ENCODE assay signal across 9 mouse cellular contexts in the genomic region with DNA sequence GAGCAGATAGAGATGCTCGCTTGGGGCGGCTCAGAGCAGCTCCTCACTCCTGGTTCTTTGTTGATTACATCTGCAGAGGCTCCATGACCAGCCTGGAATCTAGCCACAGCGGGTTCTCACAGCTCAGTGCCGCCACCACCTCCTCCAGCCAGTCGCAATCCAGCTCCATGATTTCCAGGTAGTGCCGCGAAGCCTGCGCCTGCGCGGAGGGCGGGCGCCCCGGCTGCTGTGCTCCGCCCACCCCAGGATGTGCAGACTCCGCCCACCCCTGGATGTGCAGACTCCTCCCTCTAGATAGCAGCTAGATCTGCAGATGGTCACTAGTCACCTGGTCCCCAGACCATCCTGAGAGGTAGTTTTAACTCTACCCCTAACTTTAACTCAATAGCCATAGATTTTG. TPM values are rescaled to one million over a fixed set of nuclear protein-coding genes. Genes with fewer than 3 reads are reported as not detected.
DNase-seq lines count a peak whose midpoint lies in the region; ATAC-seq and TF ChIP-seq lines count a peak whose summit lies in the region.
"Had no signal": no experiment of that assay in that cellular context is flagged by ENCODE, and none has a peak within 500 bp of the region (broad histone marks: within the 10 kb centered on the region; RNA-seq: fewer than 3 reads in every experiment).

No protein-coding gene starts in this region.

- no peaks in the 10 kb centered on the region for H3K9me3 ChIP-seq in E14TG2a.4 (ENCODE audit: low read length)
- H3K9me3 ChIP-seq in forebrain, embryonic 15.5 days, result no peaks in the 10 kb centered on the region
- H3K9me3 ChIP-seq in limb, embryonic 13.5 days, result no peaks in the 10 kb centered on the region
- H3K9me3 ChIP-seq: limb, embryonic 15.5 days had no signal

- H3K36me3 ChIP-seq in E14TG2a.4 (ENCODE audit: insufficient read depth, low read length), result peaks cover 78% of the 10 kb centered on the region
- peaks cover 51% of the 10 kb centered on the region for H3K36me3 ChIP-seq in forebrain, embryonic 15.5 days
- peaks cover 86% of the 10 kb centered on the region for H3K36me3 ChIP-seq in limb, embryonic 13.5 days

- H3K27ac ChIP-seq in forebrain, embryonic 15.5 days (replicated peaks), result no peak overlapping the region
- H3K27ac ChIP-seq in limb, embryonic 13.5 days, result no peak overlapping the region

- WGBS in forebrain, embryonic 15.5 days, result 5% methylated on average over 13 of the region's 15 CpGs
- WGBS in limb, embryonic 13.5 days, result 16% methylated on average over 14 of the region's 15 CpGs

- H3K27me3 ChIP-seq in E14TG2a.4 (ENCODE audit: insufficient read depth, low read length), result no peaks in the 10 kb centered on the region
- no peaks in the 10 kb centered on the region for H3K27me3 ChIP-seq in forebrain, embryonic 15.5 days
- H3K27me3 ChIP-seq in limb, embryonic 13.5 days, result no peaks in the 10 kb centered on the region
- H3K27me3 ChIP-seq: limb, embryonic 15.5 days had no signal

- no peak for ATAC-seq in cerebellum, adult (ENCODE audit: insufficient number of reproducible peaks, low FRiP score, low TSS enrichment)
- peak; percentile 34; the same call in 1 of the 2 replicates for ATAC-seq in forebrain, embryonic 15.5 days (replicated peaks)
- 0 out of 2 replicates have a peak, but pooled peaks have one; percentile 29 for ATAC-seq in limb, embryonic 13.5 days (ENCODE audit: low FRiP score, low read depth)

- no peak overlapping the region for H3K4me2 ChIP-seq in forebrain, embryonic 15.5 days (replicated peaks)
- H3K4me2 ChIP-seq in limb, embryonic 13.5 days (replicated peaks), result no peak overlapping the region
- H3K4me2 ChIP-seq: limb, embryonic 15.5 days had no signal

- H3K4me1 ChIP-seq in E14TG2a.4 (replicated peaks; ENCODE audit: low read depth, low read length), result peaks cover 83% of the 10 kb centered on the region
- peaks cover 31% of the 10 kb centered on the region for H3K4me1 ChIP-seq in forebrain, embryonic 15.5 days
- peaks cover 38% of the 10 kb centered on the region for H3K4me1 ChIP-seq in limb, embryonic 13.5 days

- no peak for TF ChIP-seq CTCF in E14TG2a.4 (conservative IDR thresholded peaks at IDR 0.05; ENCODE audit: low read length)

- peak overlapping the region; percentile 64 for H3K4me3 ChIP-seq in E14TG2a.4 (replicated peaks; ENCODE audit: low read length)
- no peak overlapping the region for H3K4me3 ChIP-seq in forebrain, embryonic 15.5 days
- H3K4me3 ChIP-seq in limb, embryonic 13.5 days, result no peak overlapping the region
- H3K4me3 ChIP-seq: limb, embryonic 15.5 days had no signal

- H3K9ac ChIP-seq in forebrain, embryonic 15.5 days (replicated peaks), result no peak overlapping the region
- no peak overlapping the region for H3K9ac ChIP-seq in limb, embryonic 13.5 days
- H3K9ac ChIP-seq: limb, embryonic 15.5 days had no signal

- DNase-seq in cerebellum, adult 9-11 months, result peak; percentile 75
- no peak for DNase-seq in gastrocnemius, adult 8-10 months (ENCODE audit: low spot score in 2 of 2)
- DNase-seq in layer of hippocampus, postnatal 14 days (ENCODE audit: low spot score in 2 of 2), result no peak
- no peak for DNase-seq in urinary bladder, postnatal 14 days (ENCODE audit: low spot score)

RNA-seq across cellular contexts. Expression of a gene that starts 41.8 kb away (rescaled TPM):
- polyA plus RNA-seq in forebrain, embryonic 15.5 days (2015; fragmentation: Nextera tagmentation; extraction: Ambion mirVana), result 69.4 and 76.8 TPM in 2 replicates
- polyA plus RNA-seq in limb, embryonic 13.5 days (2015; fragmentation: Nextera tagmentation; extraction: Ambion mirVana), result 61.2 and 65.4 TPM in 2 replicates
- total RNA-seq in gastrocnemius, adult 8-10 months (2022), result 10 to 100 TPM; 42.6 to 56.1 (median 50.7) TPM
- 100 to 1,000 TPM; 171 to 174 TPM for total RNA-seq in layer of hippocampus, postnatal 14 days (2021)

RNA-seq across cellular contexts. Expression of a gene that starts 42.7 kb away (rescaled TPM):
- polyA plus RNA-seq in forebrain, embryonic 15.5 days (2015; fragmentation: Nextera tagmentation; extraction: Ambion mirVana), result 126 and 128 TPM in 2 replicates
- polyA plus RNA-seq in limb, embryonic 13.5 days (2015; fragmentation: Nextera tagmentation; extraction: Ambion mirVana), result 170 and 179 TPM in 2 replicates
- total RNA-seq in gastrocnemius, adult 8-10 months (2022), result 10 to 100 TPM in 2 of 4 experiments, 1 to 10 TPM in 2; 5.7 to 16.2 (median 12.4) TPM
- 10 to 100 TPM; 91.7 to 93.9 TPM for total RNA-seq in layer of hippocampus, postnatal 14 days (2021)

Comparison
In these comparisons a context has a peak if more than half of its experiments do, and no peak if none do; other contexts are left out.
1. RNA of a gene that starts 42.7 kb away (total RNA-seq): 91.7 to 93.9 TPM in layer of hippocampus, postnatal 14 days; 5.7 to 16.2 TPM in gastrocnemius, adult 8-10 months; every median in the first group is over 4 times any median in the second.